Mouse (Mus musculus) embryonic fibroblast, embryonic 13.5 days (primary cell): Measurements from ENCODE around the gene Arid5b.

Source experiments
- CTCF ChIP-seq: IDR thresholded peaks from 2 replicates; pipeline ENCODE4 v1.5.1; 2011; ENCODE audit warnings: mild to moderate bottlenecking, control low read depth, low read length, moderate library complexity, borderline replicate concordance; ENCODE audit not compliant: insufficient read depth
- POLR2A ChIP-seq: IDR thresholded peaks from 2 replicates; pipeline ENCODE4 v1.6.1; 2011; ENCODE audit warnings: low read depth, mild to moderate bottlenecking, control low read depth, low read length, moderate library complexity

DNA sequence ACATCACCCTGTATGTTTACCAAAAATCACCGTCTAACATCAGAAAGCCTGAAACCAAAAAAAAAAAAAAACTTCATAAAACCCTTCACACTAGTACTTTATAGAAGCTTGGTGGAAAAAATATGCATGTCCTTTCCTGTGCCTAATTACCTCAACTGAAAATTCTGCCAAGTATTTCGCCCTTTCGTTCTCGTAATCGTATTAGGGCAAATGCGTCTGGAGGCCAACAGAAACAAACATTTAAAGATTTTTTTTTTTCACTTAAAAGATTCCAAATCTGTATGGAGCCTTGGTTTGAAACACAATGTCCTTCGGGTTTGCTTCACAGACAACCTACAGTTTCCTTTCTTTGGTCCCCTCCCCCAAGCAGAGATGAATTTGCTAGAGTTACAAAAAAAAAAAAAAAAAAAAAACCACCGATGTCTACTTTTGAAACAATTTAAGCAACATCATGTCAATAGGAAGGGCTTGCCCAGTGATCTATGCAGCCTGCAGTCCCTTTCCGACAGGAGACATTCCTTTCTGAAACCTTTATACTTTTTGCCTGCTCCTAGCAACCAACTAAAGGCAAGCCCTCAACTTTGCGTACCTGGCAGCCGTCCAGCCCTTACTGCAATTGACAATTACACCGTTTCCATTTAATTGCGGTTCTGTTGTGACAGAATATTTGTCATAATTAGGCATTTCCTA, 86.7 kb downstream of the Arid5b start:
- TF ChIP-seq CTCF, result no peak
- no peak for TF ChIP-seq POLR2A
